Mouse (Mus musculus) heart, embryonic 10.5 days (tissue): ENCODE data around the gene Cyp1a1. TPM values are rescaled to one million over a fixed set of nuclear protein-coding genes. Genes with fewer than 3 reads are reported as not detected.
"Not testable (repeated sequence)": the region's sequence is repeated elsewhere in the genome, so short reads cannot be mapped to it uniquely, and the experiment has no call there.

ENCODE experiments used
- DNase-seq: peaks from one replicate; pipeline ENCODE4 v3.0.0-alpha.2; 2017; ENCODE audit warnings: low spot score
- H3K27ac ChIP-seq: fragments of 300-500 bp; sonication (generic); 2 replicates; pipeline ENCODE4 v1.5.1; 2016; ENCODE audit warnings: mild to moderate bottlenecking
- H3K27me3 ChIP-seq: fragments of 300-500 bp; sonication (generic); 2 replicates; pipeline ENCODE4 v1.6.1; 2016; ENCODE audit warnings: mild to moderate bottlenecking; ENCODE audit not compliant: poor library complexity, insufficient read depth, severe bottlenecking
- H3K36me3 ChIP-seq: fragments of 300-500 bp; sonication (generic); 2 replicates; pipeline ENCODE4 v1.6.1; 2016; ENCODE audit warnings: mild to moderate bottlenecking, moderate library complexity
- H3K4me1 ChIP-seq: fragments of 300-500 bp; sonication (generic); 2 replicates; pipeline ENCODE4 v1.6.1; 2016; ENCODE audit warnings: mild to moderate bottlenecking
- H3K4me3 ChIP-seq: fragments of 300-500 bp; sonication (generic); 2 replicates; pipeline ENCODE4 v1.5.1; 2016; ENCODE audit warnings: mild to moderate bottlenecking, moderate library complexity
- H3K9me3 ChIP-seq: fragments of 300-500 bp; sonication (generic); 2 replicates; pipeline ENCODE4 v1.6.1; 2016; ENCODE audit warnings: mild to moderate bottlenecking, moderate library complexity
- WGBS: fragments of 180-500 bp; shearing (Covaris S2); methylation state at CpG from one replicate; pipeline ENCODE4 v1.1.7; 2016; 5-methylcytosine and 5-hydroxymethylcytosine counted together
- polyA plus RNA-seq: library from polyadenylated mRNA; unstranded; fragments of >200 nt; fragmentation: Nextera tagmentation; extraction: Ambion mirVana; gene quantifications from 2 replicates; pipeline ENCODE4 v1.2.1, GENCODE M21; 2016

Gene Cyp1a1
- polyA plus RNA-seq, 1 experiment from 2014 or later: not detected

GRCm38 (mm10) chr9:57694108-57694507 lies 6.4 kb downstream of the Cyp1a1 start:
- DNase-seq: no peak

GRCm38 (mm10) chr9:57696380-57697285 lies 8.9 kb downstream of the Cyp1a1 start:
- Histone ChIP-seq H3K9me3 (no peaks in the 10 kb centered on the region), H3K4me1 (peaks cover 20% of the 10 kb centered on the region), H3K4me3 (peak overlapping the region; percentile 70), H3K27me3 (peaks cover 57% of the 10 kb centered on the region), H3K27ac (peak overlapping the region; percentile 67), H3K36me3 (no peaks in the 10 kb centered on the region)
- peak; percentile 78 for DNase-seq
- under 1% methylated on average over 42 of the region's 42 CpGs for WGBS

More at GRCm38 (mm10) chr9:57694108-57694507, 6.4 kb downstream of the Cyp1a1 start:
- H3K27ac ChIP-seq: no peak overlapping the region
- 87% methylated on average over 2 of the region's 2 CpGs for WGBS
- no peaks in the 10 kb centered on the region for H3K36me3 ChIP-seq
- peaks cover 20% of the 10 kb centered on the region for H3K4me1 ChIP-seq
- peaks cover 57% of the 10 kb centered on the region for H3K27me3 ChIP-seq
- no peak overlapping the region for H3K4me3 ChIP-seq
- no peaks in the 10 kb centered on the region for H3K9me3 ChIP-seq

GRCm38 (mm10) chr9:57697380-57697779 lies 9.7 kb downstream of the Cyp1a1 start:
- Histone ChIP-seq H3K27ac (no peak overlapping the region), H3K4me3 (peak overlapping the region; percentile 70; the same call in 1 of the 2 replicates), H3K27me3 (peaks cover 57% of the 10 kb centered on the region), H3K9me3 (no peaks in the 10 kb centered on the region), H3K4me1 (peaks cover 20% of the 10 kb centered on the region), H3K36me3 (no peaks in the 10 kb centered on the region)
- WGBS: 15% methylated on average over 4 of the region's 4 CpGs
- DNase-seq: no peak

GRCm38 (mm10) chr9:57698466-57699150 lies 10.9 kb downstream of the Cyp1a1 start:
- peaks cover 49% of the 10 kb centered on the region for H3K27me3 ChIP-seq
- DNase-seq: no peak
- WGBS: 69% methylated on average over 1 of the region's 1 CpGs

GRCm38 (mm10) chr9:57706496-57706895 lies 18.8 kb downstream of the Cyp1a1 start:
- no peaks in the 10 kb centered on the region for H3K27me3 ChIP-seq
- no peaks in the 10 kb centered on the region for H3K36me3 ChIP-seq
- no peaks in the 10 kb centered on the region for H3K9me3 ChIP-seq
- WGBS: 87% methylated on average over 3 of the region's 3 CpGs
- no peak overlapping the region for H3K4me3 ChIP-seq
- no peak for DNase-seq
- peaks cover 11% of the 10 kb centered on the region; the same call in 1 of the 2 replicates for H3K4me1 ChIP-seq
- H3K27ac ChIP-seq: no peak overlapping the region

More at GRCm38 (mm10) chr9:57698466-57699150, 10.9 kb downstream of the Cyp1a1 start:
- Histone ChIP-seq H3K27ac (no peak overlapping the region), H3K9me3 (no peaks in the 10 kb centered on the region), H3K36me3 (no peaks in the 10 kb centered on the region), H3K4me3 (no peak overlapping the region), H3K4me1 (peaks cover 20% of the 10 kb centered on the region)

GRCm38 (mm10) chr9:57708068-57708719 lies 20.5 kb downstream of the Cyp1a1 start, which contains the start of gene Edc3:
Gene Edc3 (plus strand): TSS chr9:57708540.
- Histone ChIP-seq H3K27me3 (no peaks in the 10 kb centered on the region), H3K4me1 (peaks cover 11% of the 10 kb centered on the region; the same call in 1 of the 2 replicates), H3K36me3 (peaks cover 10% of the 10 kb centered on the region), H3K9me3 (no peaks in the 10 kb centered on the region), H3K27ac (peak within 1 kb of the TSS; percentile 98), H3K4me3 (peak within 1 kb of the TSS; percentile 99)
- peak; percentile 95 for DNase-seq
- under 1% methylated on average over 23 of the region's 23 CpGs for WGBS

- no peaks in the 10 kb centered on the region for H3K9me3 ChIP-seq
- no peak for DNase-seq
- peak overlapping the region; percentile 99 for H3K4me3 ChIP-seq
- WGBS: 2% methylated on average over 39 of the region's 39 CpGs
- H3K36me3 ChIP-seq: peaks cover 15% of the 10 kb centered on the region
- no peaks in the 10 kb centered on the region for H3K27me3 ChIP-seq
- peak overlapping the region; percentile 98 for H3K27ac ChIP-seq
- peaks cover 11% of the 10 kb centered on the region; the same call in 1 of the 2 replicates for H3K4me1 ChIP-seq
These were observed 21.1 kb downstream of the Cyp1a1 start for GRCm38 (mm10) chr9:57708720-57709274.

GRCm38 (mm10) chr9:57710214-57710613 lies 22.5 kb downstream of the Cyp1a1 start:
- DNase-seq: peak; percentile 28
- Histone ChIP-seq H3K36me3 (peaks cover 25% of the 10 kb centered on the region), H3K4me1 (peaks cover 11% of the 10 kb centered on the region; the same call in 1 of the 2 replicates)
- H3K27me3 ChIP-seq, H3K9me3 ChIP-seq, H3K27ac ChIP-seq, H3K4me3 ChIP-seq: not testable (repeated sequence)
- 91% methylated on average over 5 of the region's 5 CpGs for WGBS

- Histone ChIP-seq H3K9me3 (no peaks in the 10 kb centered on the region), H3K27ac (no peak overlapping the region), H3K4me3 (no peak overlapping the region), H3K27me3 (no peaks in the 10 kb centered on the region), H3K4me1 (peaks cover 11% of the 10 kb centered on the region; the same call in 1 of the 2 replicates), H3K36me3 (peaks cover 45% of the 10 kb centered on the region)
- whole genome bisulfite sequencing: 63% methylated on average over 2 of the region's 2 CpGs
- peak; percentile 35 for DNase-seq
These were observed 24.5 kb downstream of the Cyp1a1 start for GRCm38 (mm10) chr9:57712194-57712593.

- Histone ChIP-seq H3K4me1 (no peaks in the 10 kb centered on the region), H3K4me3 (no peak overlapping the region), H3K27ac (no peak overlapping the region), H3K36me3 (peaks cover 71% of the 10 kb centered on the region), H3K9me3 (no peaks in the 10 kb centered on the region), H3K27me3 (no peaks in the 10 kb centered on the region)
- DNase-seq: no peak
- 94% methylated on average over 7 of the region's 7 CpGs for WGBS
These were observed 30.7 kb downstream of the Cyp1a1 start for GRCm38 (mm10) chr9:57718408-57718807.

- H3K9me3 ChIP-seq: no peaks in the 10 kb centered on the region
- no peaks in the 10 kb centered on the region for H3K27me3 ChIP-seq
- H3K4me3 ChIP-seq: no peak overlapping the region
- 0 out of 2 replicates have a peak, but pooled peaks cover under 1% of the 10 kb centered on the region for H3K4me1 ChIP-seq
- no peak for DNase-seq
- no peak overlapping the region for H3K27ac ChIP-seq
- WGBS: 88% methylated on average over 3 of the region's 3 CpGs
- peaks cover 59% of the 10 kb centered on the region for H3K36me3 ChIP-seq
These were observed 33.0 kb downstream of the Cyp1a1 start for GRCm38 (mm10) chr9:57720736-57721135.

GRCm38 (mm10) chr9:57722371-57722770 lies 34.6 kb downstream of the Cyp1a1 start:
- Histone ChIP-seq H3K4me3 (no peak overlapping the region), H3K9me3 (no peaks in the 10 kb centered on the region), H3K36me3 (peaks cover 53% of the 10 kb centered on the region), H3K27ac (no peak overlapping the region), H3K27me3 (no peaks in the 10 kb centered on the region), H3K4me1 (peaks cover 9% of the 10 kb centered on the region; the same call in 1 of the 2 replicates)
- 83% methylated on average over 1 of the region's 1 CpGs for WGBS
- DNase-seq: no peak
